Mouse (Mus musculus) heart, postnatal 36 days (tissue): ENCODE data around the gene Xlr5a. TPM values are rescaled to one million over a fixed set of nuclear protein-coding genes. Genes with fewer than 3 reads are reported as not detected.
"Not testable (repeated sequence)": the region's sequence is repeated elsewhere in the genome, so short reads cannot be mapped to it uniquely, and the experiment has no call there.

Experiments used
- DNase-seq, 2 experiments: peaks; one replicate each; pipeline ENCODE4 v3.0.0; 2021 to 2022
- intact Hi-C: fragments of 180-260 bp; cut with DNase I; formaldehyde crosslinking; loops from one replicate; pipeline ENCODE4 v1.15.1; 2025
- total RNA-seq, 2 experiments: library from RNA; stranded (reverse); gene quantifications; 2 replicates each; pipeline ENCODE4 v1.2.3; 2021

Gene Xlr5a
- not detected for total RNA-seq

DNA sequence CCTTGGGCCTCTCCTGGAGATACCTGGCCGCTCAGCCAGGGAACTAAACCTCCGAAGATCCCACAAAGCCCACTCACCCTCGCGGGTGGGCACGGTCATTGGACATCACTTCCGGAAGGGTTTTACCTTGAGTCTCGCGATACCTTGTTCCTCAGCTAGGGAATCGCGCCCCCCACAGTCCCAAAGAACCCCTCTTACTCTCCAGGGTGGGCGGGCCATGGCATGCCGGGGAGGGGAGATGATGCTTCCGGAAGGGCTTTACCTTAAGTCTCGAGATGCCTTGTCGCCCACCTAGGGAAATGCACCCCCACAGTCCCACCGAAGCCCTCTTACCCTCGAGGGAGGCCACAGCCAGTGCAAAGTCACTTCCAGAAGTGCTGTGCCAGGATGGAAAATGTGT lies at the start of gene Xlr5a, which contains the start of gene Xlr5c:
TSS of gene Xlr5a (minus strand) at position 101 of the 400 bp plus-strand sequence.
TSS of gene Xlr5c (minus strand) at position 101 of the 400 bp plus-strand sequence.
- intact Hi-C loops, DNase-seq: not testable (repeated sequence)

DNA sequence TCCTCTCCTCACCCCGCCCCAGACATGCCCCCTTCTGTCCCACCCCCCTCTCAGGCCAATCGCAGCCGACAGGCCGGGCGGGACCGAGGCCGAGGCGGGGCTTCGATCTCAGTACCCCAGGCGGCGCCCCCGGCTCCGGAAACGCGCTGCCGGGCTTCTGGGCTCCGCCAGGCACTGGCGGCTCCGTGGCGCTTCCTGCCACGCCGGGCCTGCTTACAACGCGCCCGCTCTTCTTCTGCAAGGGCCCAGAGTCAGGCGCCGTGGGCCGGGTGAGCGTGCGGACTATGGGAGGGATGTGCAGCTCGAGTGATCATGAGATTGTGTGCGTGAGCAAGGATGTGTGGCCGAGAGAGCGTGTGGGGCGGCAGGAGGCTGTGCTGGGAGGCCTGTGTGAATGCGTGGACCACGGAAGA lies 49.7 kb upstream of the Xlr5a start, which contains the start of gene Zfp275:
TSS of gene Zfp275 (plus strand) at position 139 of the 413 bp plus-strand sequence.
- DNase-seq = peak; percentile 76 to 79
- intact Hi-C loops = loop anchor here (10.0 kb wide), 1 partner anchor 328 kb away; no protein-coding TSS in a partner anchor

DNA sequence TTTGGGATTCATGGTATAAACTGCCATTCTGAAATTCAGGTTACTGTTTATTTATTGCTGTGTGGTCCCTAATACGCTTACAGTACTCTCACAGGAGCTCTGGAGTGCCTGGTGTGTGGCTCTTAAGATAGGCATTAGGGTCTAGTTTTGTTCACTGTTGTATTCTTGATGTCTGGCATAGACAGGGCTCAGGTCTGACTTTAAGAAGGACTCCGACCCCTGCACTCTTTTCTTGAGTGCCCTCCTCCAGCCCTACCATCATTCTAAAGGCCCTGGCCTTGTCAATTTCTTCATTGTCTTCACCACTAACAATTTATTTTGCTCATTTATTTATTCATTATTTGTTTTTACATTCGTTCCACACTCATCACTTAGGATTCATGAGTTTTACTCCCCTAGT lies 49.3 kb upstream of the Xlr5a start:
- intact Hi-C loops = loop anchor here (10.0 kb wide), 1 partner anchor 327 kb away; no protein-coding TSS in a partner anchor
- no peak for DNase-seq

DNA sequence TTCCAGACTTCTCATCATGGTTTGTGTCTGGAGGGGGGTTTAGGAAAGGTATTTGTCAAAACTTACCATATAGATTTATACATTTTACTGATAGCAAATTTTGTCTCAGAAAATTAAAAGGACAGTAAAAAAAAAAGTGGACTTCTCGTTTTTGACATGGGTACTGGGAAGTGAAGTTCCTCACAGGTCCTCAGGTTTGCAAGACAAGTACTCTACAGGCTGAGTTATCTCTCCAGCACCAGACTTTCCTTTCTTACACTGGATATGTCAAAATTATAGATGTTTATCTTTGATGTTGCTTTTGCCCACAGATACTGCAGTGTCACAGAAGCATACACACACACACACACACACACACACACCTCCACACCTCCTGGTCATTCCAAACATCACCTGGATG lies 48.7 kb upstream of the Xlr5a start:
- intact Hi-C loops = loop anchor here (10.0 kb wide), 1 partner anchor 327 kb away; no protein-coding TSS in a partner anchor

DNA sequence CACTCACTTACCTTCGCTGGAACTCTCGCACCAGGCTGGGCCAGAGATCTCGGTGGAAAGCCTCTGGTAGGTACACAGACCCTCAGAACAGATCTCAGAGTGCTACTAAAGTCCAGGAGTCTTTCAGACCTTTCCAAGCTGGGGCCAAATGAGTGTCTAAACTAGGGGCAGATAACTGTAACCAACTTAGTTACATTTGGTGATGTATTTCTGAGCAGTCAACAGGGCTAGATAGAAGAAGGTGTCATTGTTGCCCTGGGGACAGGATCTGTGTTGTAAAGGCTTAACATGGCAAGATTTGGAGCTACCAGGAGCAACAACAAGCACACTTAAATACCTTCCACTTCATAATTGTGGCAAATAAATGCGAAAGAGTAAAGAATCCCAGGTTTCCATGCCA lies 44.0 kb upstream of the Xlr5a start, which contains the start of gene Gm45015:
TSS of gene Gm45015 (minus strand) at position 101 of the 400 bp plus-strand sequence.
- intact Hi-C loops = no loop called here
- no peak for DNase-seq

More for the DNA sequence above, 48.7 kb upstream of the Xlr5a start:
- no peak for DNase-seq

DNA sequence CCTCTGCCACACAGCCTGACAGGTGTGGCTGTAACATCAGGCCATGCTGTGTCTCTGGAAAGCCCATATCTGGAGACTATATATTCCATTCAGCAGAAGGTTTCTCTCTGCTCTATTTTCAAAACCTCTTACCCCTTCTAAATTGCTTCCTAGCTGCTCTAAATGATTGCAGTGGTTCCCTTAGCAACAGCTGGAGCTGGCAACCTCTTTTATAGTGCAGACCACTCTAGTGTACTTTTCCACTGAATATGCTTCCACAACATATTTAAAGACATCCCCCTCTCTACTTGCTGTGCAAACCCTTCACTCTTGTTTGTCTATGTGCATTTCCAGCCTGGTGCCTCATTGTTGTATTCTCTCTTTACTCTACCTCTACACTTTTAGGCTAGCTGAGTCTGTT lies 40.8 kb upstream of the Xlr5a start:
- no peak for DNase-seq
- intact Hi-C loops = no loop called here

DNA sequence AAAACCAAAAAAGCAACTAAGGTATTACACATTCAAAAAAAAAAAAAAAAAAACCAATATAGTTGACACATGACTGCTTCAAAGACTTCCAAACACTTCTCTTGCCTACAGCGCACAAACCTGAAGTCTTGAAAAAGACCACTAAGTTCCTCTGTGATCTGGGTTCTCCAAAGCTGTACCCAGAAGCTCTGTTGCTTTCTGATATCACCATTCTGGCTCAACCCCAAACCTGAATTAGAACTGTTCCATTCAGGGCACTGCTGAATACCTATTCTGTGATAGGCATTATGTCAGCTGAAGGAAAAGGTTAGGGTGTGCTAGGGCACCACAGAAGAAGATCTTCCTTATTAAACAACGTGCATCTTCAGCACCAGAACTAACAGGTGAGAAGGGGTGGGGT lies 34.4 kb upstream of the Xlr5a start:
- intact Hi-C loops = no loop called here
- DNase-seq = no peak

DNA sequence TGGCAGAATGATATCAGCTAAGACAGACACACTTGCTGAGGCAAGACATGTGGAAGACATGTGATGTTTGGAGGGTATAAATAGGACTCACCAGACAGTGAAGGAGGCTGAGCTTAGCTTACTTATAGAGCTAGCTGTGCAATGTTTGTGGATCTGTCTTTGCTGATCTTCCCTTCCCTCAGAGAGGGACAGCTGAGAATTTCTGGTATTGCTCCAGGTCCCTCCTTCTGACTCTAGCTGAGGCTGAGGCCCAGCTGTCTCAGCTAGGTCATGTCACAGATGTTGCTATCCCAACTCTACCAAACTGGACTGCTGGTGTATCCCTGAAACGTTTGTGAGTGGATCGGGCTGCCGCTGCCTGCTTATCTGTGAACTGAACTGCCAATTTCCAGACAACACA lies 28.3 kb upstream of the Xlr5a start:
- intact Hi-C loops = no loop called here

DNA sequence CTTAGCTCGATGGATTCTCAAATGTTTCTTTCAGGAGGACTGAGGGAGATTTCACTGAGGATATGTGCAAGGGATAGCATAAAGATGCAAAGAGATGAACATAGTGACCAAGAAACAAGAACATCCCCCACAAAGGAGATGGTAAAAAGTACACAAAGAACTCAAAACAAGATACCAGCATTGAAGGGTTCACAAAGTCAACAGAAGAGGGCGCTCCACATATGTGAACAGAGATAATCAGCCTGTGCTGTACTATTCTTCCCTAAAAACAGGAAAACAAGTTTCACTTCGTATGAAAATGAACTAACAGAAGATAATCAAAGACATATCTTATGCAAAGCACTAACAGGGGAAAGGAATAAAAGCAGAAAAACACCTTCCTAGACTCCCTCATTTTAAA lies 19.7 kb upstream of the Xlr5a start:
- intact Hi-C loops = loop anchor here (1.0 to 5.0 kb wide), 2 partner anchors 118 to 180 kb away; no protein-coding TSS in a partner anchor

More for the DNA sequence above, 28.3 kb upstream of the Xlr5a start:
- DNase-seq = no peak

DNA sequence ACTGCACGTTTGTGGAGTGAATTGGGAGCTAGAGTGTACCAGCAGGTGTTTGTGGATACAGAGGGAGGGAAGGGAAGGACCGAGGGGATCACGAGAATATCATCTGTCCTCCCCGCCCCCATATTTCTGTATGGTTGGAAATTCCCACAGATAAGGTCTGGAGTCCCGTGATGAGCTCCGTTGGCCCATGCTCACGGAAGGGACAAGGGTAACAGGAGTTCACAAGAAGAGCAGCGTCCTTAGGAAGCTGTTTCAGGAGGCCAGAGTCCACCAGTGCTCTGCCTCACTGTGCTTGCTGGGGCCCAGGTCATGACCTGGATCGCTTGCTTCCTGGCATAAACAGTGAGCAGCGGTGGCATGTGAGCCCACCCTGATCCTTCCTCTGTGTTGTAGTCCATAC lies 3.0 kb upstream of the Xlr5a start:
- DNase-seq, intact Hi-C loops: not testable (repeated sequence)

More for the DNA sequence above, 19.7 kb upstream of the Xlr5a start:
- peak; percentile 3 to 6 for DNase-seq

DNA sequence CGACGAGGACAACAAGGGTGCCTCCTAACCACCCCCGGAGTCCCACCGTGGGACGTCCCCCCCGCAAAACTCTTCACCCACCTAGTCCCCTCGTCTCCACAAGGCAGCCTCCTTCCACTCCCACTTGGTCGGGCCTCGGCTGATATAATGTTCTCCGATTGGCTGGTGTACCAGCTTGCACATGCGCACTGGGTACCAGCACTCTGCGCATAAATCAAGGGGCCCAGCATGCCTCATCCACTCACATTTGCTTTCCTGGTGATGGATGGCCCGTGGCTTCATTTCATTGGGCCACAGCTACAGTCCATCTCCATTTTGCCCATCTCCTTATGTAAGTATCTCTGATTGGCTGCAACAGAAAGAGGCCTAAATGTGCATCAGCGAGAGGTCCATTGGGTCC lies 27.5 kb downstream of the Xlr5a start, which contains the start of gene Xlr3c:
TSS of gene Xlr3c (minus strand) at position 121 of the 400 bp plus-strand sequence.
- not testable (repeated sequence) for DNase-seq

DNA sequence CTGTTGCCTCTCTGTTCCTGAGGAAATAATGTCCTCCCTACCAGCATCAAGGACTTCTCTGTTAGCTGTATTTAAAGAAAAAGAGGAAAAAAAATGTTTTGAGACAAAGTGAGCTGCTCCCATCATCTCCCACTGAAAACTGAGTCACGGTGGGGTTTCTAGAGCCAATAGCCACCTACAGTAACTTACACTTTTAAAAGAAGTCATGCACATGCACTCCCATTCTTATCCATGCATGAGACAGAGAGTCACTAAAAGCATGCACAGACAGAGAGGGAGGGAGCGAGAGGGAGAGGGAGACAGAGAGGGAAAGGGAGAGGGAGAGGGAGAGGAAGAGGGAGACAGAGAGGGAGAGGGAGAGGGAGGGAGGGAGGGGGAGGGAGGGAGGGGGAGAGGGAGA lies 30.3 kb downstream of the Xlr5a start:
- DNase-seq, intact Hi-C loops: not testable (repeated sequence)

More for the DNA sequence above, 27.5 kb downstream of the Xlr5a start, which contains the start of gene Xlr3c:
- intact Hi-C loops = not testable (repeated sequence)

DNA sequence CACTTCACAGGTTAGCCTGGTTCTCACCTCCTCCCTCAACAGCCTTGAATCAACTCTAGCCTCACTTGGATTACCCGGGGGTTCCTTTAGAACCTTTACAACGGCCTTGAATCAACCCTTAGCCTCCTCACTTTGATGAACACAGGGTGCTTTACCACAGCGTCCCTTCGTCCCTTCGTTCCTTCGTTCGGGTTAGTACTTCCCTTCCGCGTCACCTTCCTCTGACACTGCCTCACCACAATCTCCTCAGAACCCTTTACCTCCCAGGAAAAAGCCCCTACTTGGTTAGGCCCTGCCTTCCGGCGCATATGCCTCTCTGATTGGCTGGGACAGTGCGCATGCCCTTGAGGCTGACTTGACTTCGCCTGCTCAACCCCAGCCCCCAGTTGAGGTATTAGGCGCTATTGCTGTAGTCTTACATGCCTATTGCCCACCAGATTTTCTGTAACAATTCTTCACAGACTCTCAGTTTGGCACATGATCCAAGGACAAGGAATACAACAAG lies 49.9 kb downstream of the Xlr5a start, which contains the start of gene Xlr4c:
TSS of gene Xlr4c (minus strand) at position 310 of the 505 bp plus-strand sequence.
- DNase-seq, intact Hi-C loops: not testable (repeated sequence)

DNA sequence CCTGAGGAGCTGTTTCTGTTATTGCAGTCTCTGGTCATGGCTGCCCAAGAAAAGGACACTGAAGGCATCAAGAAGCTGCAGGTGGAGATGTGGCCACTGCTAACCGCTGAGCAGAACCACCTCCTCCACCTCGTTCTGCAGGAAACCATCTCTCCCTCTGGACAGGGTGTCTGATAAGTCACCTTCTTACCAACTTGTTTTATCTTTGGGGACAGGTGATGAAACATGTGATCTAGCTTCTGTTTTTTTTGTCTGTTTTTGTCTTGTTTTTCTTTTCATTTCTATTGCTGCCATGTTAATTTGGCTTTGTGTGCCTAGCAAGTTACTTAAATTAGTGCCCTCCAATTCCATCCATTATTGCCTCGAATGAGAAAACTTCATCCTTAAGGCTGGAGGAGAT lies 63.5 kb downstream of the Xlr5a start:
- intact Hi-C loops = loop anchor here (5.0 kb wide), 1 partner anchor 558 kb away; the partner anchor contains the start of genes Idh3g and Ssr4
- DNase-seq = no peak

DNA sequence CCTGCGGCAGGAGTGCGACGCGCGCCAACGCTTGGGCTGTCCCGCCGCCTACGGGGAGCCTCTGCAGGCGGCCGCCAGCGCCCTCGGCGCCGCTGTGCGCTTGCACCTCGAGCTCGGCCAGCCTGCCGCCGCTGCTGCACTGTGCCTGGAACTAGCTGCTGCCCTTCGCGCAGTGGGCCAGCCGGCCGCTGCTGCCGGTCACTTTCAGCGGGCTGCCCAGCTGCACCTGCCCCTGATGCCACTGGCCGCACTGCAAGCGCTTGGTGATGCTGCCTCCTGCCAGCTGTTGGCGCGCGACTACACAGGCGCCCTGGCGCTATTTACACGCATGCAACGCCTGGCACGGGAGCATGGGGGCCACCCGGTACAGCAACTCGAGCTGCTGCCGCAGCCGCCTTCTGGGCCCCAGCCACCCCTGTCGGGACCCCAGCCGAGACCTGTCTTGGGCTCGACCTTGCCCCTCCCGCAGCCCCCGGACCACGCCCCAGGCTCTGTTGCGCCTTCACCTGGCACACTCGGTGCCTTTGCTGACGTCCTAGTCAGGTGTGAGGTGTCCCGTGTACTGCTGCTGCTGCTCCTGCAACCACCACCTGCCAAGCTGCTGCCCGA lies 64.1 kb downstream of the Xlr5a start:
- intact Hi-C loops = loop anchor here (5.0 kb wide), 1 partner anchor 559 kb away; the partner anchor contains the start of genes Idh3g and Ssr4
- peak in 1 of 2 experiments; percentile 24 for DNase-seq

DNA sequence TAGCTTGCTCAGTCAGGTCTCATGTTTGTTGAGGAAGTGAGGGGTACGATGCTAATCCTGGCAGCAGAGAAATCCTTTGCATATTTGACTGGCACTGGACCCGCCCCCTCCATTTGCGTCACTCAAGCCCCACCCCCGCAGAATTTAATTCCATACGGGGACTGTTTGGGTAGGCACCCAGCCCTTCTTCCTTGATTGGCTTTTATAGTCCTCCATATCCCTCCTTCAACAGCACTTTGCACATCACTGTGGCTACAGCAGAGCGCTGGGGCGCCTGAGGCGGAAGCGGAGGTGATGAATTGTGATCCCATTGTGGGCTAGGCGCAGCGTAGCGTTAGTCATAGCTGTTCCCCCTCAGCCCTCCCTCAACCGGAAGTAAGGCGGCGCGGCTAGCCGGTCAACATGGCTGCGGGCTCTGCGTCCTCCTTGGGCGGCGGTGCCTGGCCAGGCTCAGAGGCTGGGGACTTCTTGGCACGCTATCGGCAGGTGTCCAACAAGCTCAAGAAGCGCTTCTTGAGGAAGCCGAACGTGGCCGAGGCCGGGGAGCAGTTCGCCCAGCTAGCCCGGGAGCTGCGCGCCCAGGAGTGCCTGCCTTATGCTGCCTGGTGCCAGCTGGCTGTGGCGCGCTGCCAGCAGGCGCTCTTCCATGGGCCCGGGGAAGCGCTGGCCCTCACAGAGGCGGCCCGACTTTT lies 64.7 kb downstream of the Xlr5a start, which contains the start of gene F8a:
TSS of gene F8a (plus strand) at position 378 of the 692 bp plus-strand sequence.
- peak; percentile 76 to 83 for DNase-seq
- intact Hi-C loops = loop anchor here (5.0 kb wide), 1 partner anchor 559 kb away; the partner anchor contains the start of genes Idh3g and Ssr4

DNA sequence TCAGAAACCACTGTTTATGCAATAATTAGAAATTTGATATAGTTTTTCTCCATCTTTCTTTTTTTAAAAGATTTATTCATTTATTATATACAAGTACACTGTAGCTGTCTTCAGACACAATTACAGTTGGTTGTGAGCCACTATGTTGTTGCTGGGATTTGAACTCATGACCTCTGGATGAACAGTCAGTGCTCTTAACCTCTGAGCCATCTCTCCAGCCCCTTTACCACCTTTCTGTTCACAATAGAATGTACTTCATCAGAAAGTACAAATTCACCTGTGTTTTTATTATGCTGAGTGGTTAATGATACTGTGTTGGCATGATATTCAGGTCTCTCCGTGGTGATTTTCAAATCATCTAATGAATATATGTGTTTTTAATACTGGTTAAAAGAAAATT lies 67.4 kb downstream of the Xlr5a start:
- intact Hi-C loops = loop anchor here (5.0 kb wide), 1 partner anchor 562 kb away; the partner anchor contains the start of genes Idh3g and Ssr4
- no peak for DNase-seq

DNA sequence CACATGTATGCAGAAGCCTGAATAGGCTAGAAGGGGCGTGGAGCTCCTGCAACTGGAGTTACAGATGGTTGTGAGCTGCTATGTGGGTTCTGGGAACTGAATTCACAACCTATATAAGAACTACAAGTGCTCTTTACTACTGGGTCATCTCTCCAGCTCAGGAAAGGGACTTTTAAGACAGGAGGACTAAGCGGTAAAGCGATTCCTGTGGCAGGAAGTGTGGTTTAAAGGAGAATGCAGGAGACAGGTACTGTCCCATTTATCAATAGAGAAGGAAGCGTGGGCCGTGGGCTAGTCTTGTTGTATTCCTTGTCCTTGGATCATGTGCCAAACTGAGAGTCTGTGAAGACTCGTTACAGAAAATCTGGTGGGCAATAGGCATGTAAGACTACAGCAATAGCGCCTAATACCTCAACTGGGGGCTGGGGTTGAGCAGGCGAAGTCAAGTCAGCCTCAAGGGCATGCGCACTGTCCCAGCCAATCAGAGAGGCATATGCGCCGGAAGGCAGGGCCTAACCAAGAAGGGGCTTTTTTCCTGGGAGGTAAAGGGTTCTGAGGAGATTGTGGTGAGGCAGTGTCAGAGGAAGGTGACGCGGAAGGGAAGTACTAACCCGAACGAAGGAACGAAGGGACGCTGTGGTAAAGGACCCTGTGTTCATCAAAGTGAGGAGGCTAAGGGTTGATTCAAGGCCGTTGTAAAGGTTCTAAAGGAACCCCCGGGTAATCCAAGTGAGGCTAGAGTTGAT lies 78.8 kb downstream of the Xlr5a start, which contains the start of gene Xlr4b:
TSS of gene Xlr4b (plus strand) at position 515 of the 746 bp plus-strand sequence.
- intact Hi-C loops, DNase-seq: not testable (repeated sequence)

DNA sequence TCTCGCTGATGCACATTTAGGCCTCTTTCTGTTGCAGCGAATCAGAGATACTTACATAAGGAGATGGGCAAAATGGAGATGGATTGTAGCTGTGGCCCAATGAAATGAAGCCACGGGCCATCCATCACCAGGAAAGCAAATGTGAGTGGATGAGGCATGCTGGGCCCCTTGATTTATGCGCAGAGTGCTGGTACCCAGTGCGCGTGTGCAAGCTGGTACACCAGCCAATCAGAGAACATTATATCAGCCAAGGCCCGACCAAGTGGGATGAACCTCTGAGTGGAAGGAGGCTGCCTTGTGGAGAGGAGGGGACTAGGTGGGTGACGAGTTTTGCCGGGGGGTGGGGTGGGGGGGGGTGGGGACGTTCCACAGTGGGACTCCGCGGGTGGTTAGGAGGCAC lies 100.8 kb downstream of the Xlr5a start, which contains the start of gene Xlr3b:
TSS of gene Xlr3b (plus strand) at position 274 of the 400 bp plus-strand sequence.
- DNase-seq = peak in 1 of 2 experiments; percentile 4
- intact Hi-C loops = not testable (repeated sequence)
